Mouse (Mus musculus): ENCODE measurements around the gene Ankle1.

DNA sequence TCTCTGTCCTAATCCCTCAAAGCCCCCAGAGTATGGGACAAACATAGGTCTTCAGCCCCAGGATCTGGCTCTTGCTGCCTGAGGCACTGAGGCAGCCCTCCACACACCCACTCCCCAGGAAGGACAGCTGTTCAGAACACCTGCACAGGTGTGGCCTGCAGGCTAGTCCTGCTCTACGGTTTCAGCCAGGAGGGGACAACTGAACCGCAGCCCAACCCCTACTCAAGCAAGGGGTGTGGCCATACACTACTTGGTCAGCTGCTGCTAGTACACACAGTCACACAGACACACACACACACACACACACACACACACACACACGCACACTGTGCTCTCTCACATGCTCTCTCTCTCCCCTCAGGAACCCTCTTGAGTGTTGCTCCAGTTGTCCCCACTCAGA lies 21.9 kb upstream of the Ankle1 start:
- TF ChIP-seq CTCF (IDR thresholded peaks at IDR 0.05; ENCODE audit: control insufficient read depth, insufficient read depth, insufficient read length) (no peak), MYOD1 (IDR thresholded peaks at IDR 0.05; ENCODE audit: control insufficient read depth, insufficient read length, low read depth) (no peak), USF1 (IDR thresholded peaks at IDR 0.05; ENCODE audit: low read depth) (no peak), MAX (IDR thresholded peaks at IDR 0.05) (no peak)
